Mouse (Mus musculus) stomach, postnatal 0 days (tissue): ENCODE measurements around the gene Efcab9. TPM values are rescaled to one million over a fixed set of nuclear protein-coding genes. Genes with fewer than 3 reads are reported as not detected.

Experiments
- ATAC-seq: fragments of 200-750 bp; cut with Nextera tagmentation; 2 replicates; pipeline ENCODE4 v1.8.0; 2017; ENCODE audit not compliant: low FRiP score, low TSS enrichment
- DNase-seq: peaks from one replicate; pipeline ENCODE4 v3.0.0-alpha.2; 2016; ENCODE audit warnings: low spot score
- H3K27ac ChIP-seq: fragments of 300-500 bp; sonication (generic); replicated peaks from 2 replicates; pipeline ENCODE4 v1.5.1; 2014; ENCODE audit warnings: mild to moderate bottlenecking, control low read depth
- H3K27me3 ChIP-seq: fragments of 300-500 bp; sonication (generic); 2 replicates; pipeline ENCODE4 v1.6.1; 2014; ENCODE audit warnings: low read length; ENCODE audit not compliant: control insufficient read depth, insufficient read depth
- H3K36me3 ChIP-seq: fragments of 300-500 bp; sonication (generic); 2 replicates; pipeline ENCODE4 v1.6.1; 2014; ENCODE audit warnings: low read length, mixed read lengths; ENCODE audit not compliant: control insufficient read depth, insufficient read depth
- H3K4me1 ChIP-seq: fragments of 300-500 bp; sonication (generic); replicated peaks from 2 replicates; pipeline ENCODE4 v1.6.1; 2014; ENCODE audit warnings: antibody characterized with exemption; ENCODE audit not compliant: control insufficient read depth, insufficient read depth
- H3K4me2 ChIP-seq: fragments of 300-500 bp; sonication (generic); replicated peaks from 2 replicates; pipeline ENCODE4 v1.6.1; 2014; ENCODE audit warnings: low read depth, mild to moderate bottlenecking, control low read depth, moderate library complexity
- H3K4me3 ChIP-seq: fragments of 300-500 bp; sonication (generic); 2 replicates; pipeline ENCODE4 v1.5.1; 2014; ENCODE audit warnings: low read depth, low read length, control low read depth
- H3K9ac ChIP-seq: fragments of 300-500 bp; sonication (generic); 2 replicates; pipeline ENCODE4 v1.6.1; 2014; ENCODE audit warnings: mild to moderate bottlenecking, low read length, control low read depth, mixed read lengths
- H3K9me3 ChIP-seq: fragments of 300-500 bp; sonication (generic); 2 replicates; pipeline ENCODE4 v1.6.1; 2016; ENCODE audit warnings: low read length; ENCODE audit not compliant: control insufficient read depth
- CTCF ChIP-seq: IDR thresholded peaks from 2 replicates; pipeline ENCODE4 v1.5.1; 2016; ENCODE audit warnings: antibody characterized with exemption, low read depth, mild to moderate bottlenecking, moderate library complexity
- EP300 ChIP-seq: optimal IDR thresholded peaks from 2 replicates; pipeline ENCODE3; 2016; ENCODE audit warnings: antibody characterized with exemption
- WGBS: fragments of 180-500 bp; shearing (Covaris S2); extraction: QIAGEN DNeasy Blood & Tissue Kit; methylation state at CpG from one replicate; pipeline ENCODE4 v1.1.7; 2014; 5-methylcytosine and 5-hydroxymethylcytosine counted together
- polyA plus RNA-seq: library from polyadenylated mRNA; unstranded; fragments of >200 nt; fragmentation: Nextera tagmentation; extraction: Ambion mirVana; gene quantifications from 2 replicates; pipeline ENCODE4 v1.2.1, GENCODE M21; 2015

Gene Efcab9
- polyA plus RNA-seq, 1 experiment from 2014 or later, result 0.16 TPM

GRCm38 (mm10) chr11:32573669-32574068 is 41.8 kb upstream of the Efcab9 start:
- DNase-seq, result no peak
- Histone ChIP-seq H3K27me3 (no peaks in the 10 kb centered on the region), H3K9ac (no peak overlapping the region), H3K4me3 (no peak overlapping the region), H3K4me2 (no peak overlapping the region), H3K27ac (no peak overlapping the region), H3K36me3 (no peaks in the 10 kb centered on the region), H3K4me1 (no peaks in the 10 kb centered on the region), H3K9me3 (no peaks in the 10 kb centered on the region)
- WGBS, result 93% methylated on average over 2 of the region's 2 CpGs
- no peak for ATAC-seq
- TF ChIP-seq CTCF, result no peak
- TF ChIP-seq EP300, result no peak

- 86% methylated on average over 6 of the region's 6 CpGs for WGBS
- 0 out of 2 replicates have a peak, but pooled peaks cover 4% of the 10 kb centered on the region for H3K4me1 ChIP-seq
- ATAC-seq, result no peak
- no peak for DNase-seq
- H3K4me2 ChIP-seq, result no peak overlapping the region
- TF ChIP-seq EP300 (no peak), CTCF (no peak)
- no peak overlapping the region for H3K4me3 ChIP-seq
- no peaks in the 10 kb centered on the region for H3K36me3 ChIP-seq
- H3K9ac ChIP-seq, result no peak overlapping the region
- no peaks in the 10 kb centered on the region for H3K27me3 ChIP-seq
- no peaks in the 10 kb centered on the region for H3K9me3 ChIP-seq
- H3K27ac ChIP-seq, result no peak overlapping the region
These were observed 39.2 kb upstream of the Efcab9 start for GRCm38 (mm10) chr11:32571103-32571502.

GRCm38 (mm10) chr11:32568637-32569293 is 36.9 kb upstream of the Efcab9 start:
- H3K9me3 ChIP-seq, result no peaks in the 10 kb centered on the region
- TF ChIP-seq CTCF, result no peak
- no peak for TF ChIP-seq EP300
- ATAC-seq (no peak), DNase-seq (no peak)
- no peak overlapping the region for H3K4me2 ChIP-seq
- H3K27ac ChIP-seq, result no peak overlapping the region
- H3K4me1 ChIP-seq, result 0 out of 2 replicates have a peak, but pooled peaks cover 4% of the 10 kb centered on the region
- H3K4me3 ChIP-seq, result no peak overlapping the region
- WGBS, result 82% methylated on average over 15 of the region's 15 CpGs
- H3K27me3 ChIP-seq, result no peaks in the 10 kb centered on the region
- H3K36me3 ChIP-seq, result no peaks in the 10 kb centered on the region
- H3K9ac ChIP-seq, result no peak overlapping the region

- 0 out of 2 replicates have a peak, but pooled peaks cover 4% of the 10 kb centered on the region for H3K4me1 ChIP-seq
- DNase-seq (no peak), ATAC-seq (no peak)
- 83% methylated on average over 7 of the region's 7 CpGs for WGBS
- no peak overlapping the region for H3K4me3 ChIP-seq
- H3K9ac ChIP-seq, result no peak overlapping the region
- H3K36me3 ChIP-seq, result no peaks in the 10 kb centered on the region
- no peaks in the 10 kb centered on the region for H3K27me3 ChIP-seq
- no peak overlapping the region for H3K4me2 ChIP-seq
- H3K9me3 ChIP-seq, result no peaks in the 10 kb centered on the region
- H3K27ac ChIP-seq, result no peak overlapping the region
- TF ChIP-seq EP300 (no peak), CTCF (no peak)
These were observed 36.2 kb upstream of the Efcab9 start for GRCm38 (mm10) chr11:32568060-32568459.

- no peak overlapping the region for H3K27ac ChIP-seq
- 72% methylated on average over 10 of the region's 10 CpGs for whole genome bisulfite sequencing
These were observed 35.3 kb upstream of the Efcab9 start for GRCm38 (mm10) chr11:32567000-32567855.

DNA sequence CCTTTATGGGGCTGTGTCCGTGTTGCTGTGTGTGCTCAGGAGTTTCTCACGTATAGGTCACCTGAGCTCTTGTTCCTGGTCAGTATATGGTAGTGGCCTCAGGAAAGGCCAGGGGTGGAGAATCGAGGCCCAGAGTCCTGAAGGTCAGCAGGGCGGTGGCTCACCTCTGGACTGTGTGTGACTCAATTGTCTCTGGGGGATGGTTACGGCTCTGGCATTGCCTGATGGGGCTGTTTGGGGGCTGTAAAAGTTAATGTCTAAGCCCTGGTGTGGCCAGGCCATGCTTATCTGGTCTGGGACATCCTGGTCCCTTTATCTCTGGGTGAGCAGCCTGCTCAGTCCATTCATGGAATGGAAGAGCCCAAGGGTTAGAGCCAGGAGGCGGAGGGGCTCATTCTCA is 34.3 kb upstream of the Efcab9 start:
- 0 out of 2 replicates have a peak, but pooled peaks cover 4% of the 10 kb centered on the region for H3K4me1 ChIP-seq
- no peak for ATAC-seq
- no peaks in the 10 kb centered on the region for H3K27me3 ChIP-seq
- H3K4me2 ChIP-seq, result no peak overlapping the region
- H3K4me3 ChIP-seq, result no peak overlapping the region
- WGBS, result 95% methylated on average over 6 of the region's 6 CpGs
- no peak for TF ChIP-seq EP300
- no peak for TF ChIP-seq CTCF
- H3K9ac ChIP-seq, result no peak overlapping the region
- DNase-seq, result no peak
- H3K36me3 ChIP-seq, result no peaks in the 10 kb centered on the region
- H3K9me3 ChIP-seq, result no peaks in the 10 kb centered on the region
- H3K27ac ChIP-seq, result no peak overlapping the region

More at GRCm38 (mm10) chr11:32567000-32567855, 35.3 kb upstream of the Efcab9 start:
- H3K4me2 ChIP-seq, result no peak overlapping the region
- no peak overlapping the region for H3K4me3 ChIP-seq
- no peaks in the 10 kb centered on the region for H3K9me3 ChIP-seq
- ATAC-seq (no peak), DNase-seq (no peak)
- H3K27me3 ChIP-seq, result no peaks in the 10 kb centered on the region
- no peaks in the 10 kb centered on the region for H3K36me3 ChIP-seq
- 0 out of 2 replicates have a peak, but pooled peaks cover 4% of the 10 kb centered on the region for H3K4me1 ChIP-seq
- TF ChIP-seq CTCF (no peak), EP300 (no peak)
- H3K9ac ChIP-seq, result no peak overlapping the region
